Mouse (Mus musculus): Measurements from ENCODE around the gene Nudt17.

GRCm38 (mm10) chr3:96678456-96678855 is 29.9 kb downstream of the Nudt17 start:
- no peak for TF ChIP-seq GATA1 (IDR thresholded peaks at IDR 0.05; ENCODE audit: borderline replicate concordance, low read length)
- no peak for TF ChIP-seq FLI1 (IDR thresholded peaks at IDR 0.05; ENCODE audit: low read length)

Data from megakaryocyte, embryonic 14.5 days (primary cell).